Mouse (Mus musculus): ENCODE data around the gene Atp13a4. TPM values are rescaled to one million over a fixed set of nuclear protein-coding genes. Genes with fewer than 3 reads are reported as not detected.

Gene Atp13a4
- polyA plus RNA-seq, 1 experiment = 0.18 TPM

GRCm38 (mm10) chr16:29456851-29457250, 87.8 kb downstream of the Atp13a4 start:
- no peak overlapping the region for H3K4me3 ChIP-seq (ENCODE audit: control insufficient read depth, insufficient read depth, low read length)
- H3K27me3 ChIP-seq (ENCODE audit: control insufficient read depth, insufficient read depth, low read length) = no peaks in the 10 kb centered on the region
- no peaks in the 10 kb centered on the region for H3K36me3 ChIP-seq (ENCODE audit: control insufficient read depth, insufficient read depth, low read length)
- no peaks in the 10 kb centered on the region for H3K4me1 ChIP-seq (replicated peaks; ENCODE audit: control insufficient read depth, insufficient read depth, low read length)
- 91% methylated on average over 2 of the region's 2 CpGs for WGBS
- no peak for DNase-seq
- H3K27ac ChIP-seq (ENCODE audit: control insufficient read depth, insufficient read depth, low read length) = no peak overlapping the region
- TF ChIP-seq POLR2A (IDR thresholded peaks at IDR 0.05; ENCODE audit: control insufficient read depth, extremely low read depth, insufficient read depth, low read length, poor library complexity) (no peak), CTCF (IDR thresholded peaks at IDR 0.05; ENCODE audit: borderline replicate concordance, control insufficient read depth, extremely low read depth, insufficient read depth, low read length, poor library complexity) (no peak)

GRCm38 (mm10) chr16:29453282-29453681, 91.4 kb downstream of the Atp13a4 start:
- Histone ChIP-seq H3K36me3 (ENCODE audit: control insufficient read depth, insufficient read depth, low read length) (no peaks in the 10 kb centered on the region), H3K27ac (ENCODE audit: control insufficient read depth, insufficient read depth, low read length) (no peak overlapping the region), H3K4me3 (ENCODE audit: control insufficient read depth, insufficient read depth, low read length) (no peak overlapping the region), H3K4me1 (replicated peaks; ENCODE audit: control insufficient read depth, insufficient read depth, low read length) (no peaks in the 10 kb centered on the region), H3K27me3 (ENCODE audit: control insufficient read depth, insufficient read depth, low read length) (no peaks in the 10 kb centered on the region)
- no peak for DNase-seq
- no peak for TF ChIP-seq CTCF (IDR thresholded peaks at IDR 0.05; ENCODE audit: borderline replicate concordance, control insufficient read depth, extremely low read depth, insufficient read depth, low read length, poor library complexity)
- no peak for TF ChIP-seq POLR2A (IDR thresholded peaks at IDR 0.05; ENCODE audit: control insufficient read depth, extremely low read depth, insufficient read depth, low read length, poor library complexity)
- WGBS = 57% methylated on average over 6 of the region's 6 CpGs

- DNase-seq = no peak
- H3K4me1 ChIP-seq (replicated peaks; ENCODE audit: control insufficient read depth, insufficient read depth, low read length) = no peaks in the 10 kb centered on the region
- H3K27me3 ChIP-seq (ENCODE audit: control insufficient read depth, insufficient read depth, low read length) = no peaks in the 10 kb centered on the region
- no peaks in the 10 kb centered on the region for H3K36me3 ChIP-seq (ENCODE audit: control insufficient read depth, insufficient read depth, low read length)
- 25% methylated on average over 3 of the region's 3 CpGs for WGBS
- no peak overlapping the region for H3K27ac ChIP-seq (ENCODE audit: control insufficient read depth, insufficient read depth, low read length)
- H3K4me3 ChIP-seq (ENCODE audit: control insufficient read depth, insufficient read depth, low read length) = no peak overlapping the region
- TF ChIP-seq CTCF (IDR thresholded peaks at IDR 0.05; ENCODE audit: borderline replicate concordance, control insufficient read depth, extremely low read depth, insufficient read depth, low read length, poor library complexity) (no peak), POLR2A (IDR thresholded peaks at IDR 0.05; ENCODE audit: control insufficient read depth, extremely low read depth, insufficient read depth, low read length, poor library complexity) (no peak)
These were observed 93.0 kb downstream of the Atp13a4 start for GRCm38 (mm10) chr16:29451706-29452105.

DNA sequence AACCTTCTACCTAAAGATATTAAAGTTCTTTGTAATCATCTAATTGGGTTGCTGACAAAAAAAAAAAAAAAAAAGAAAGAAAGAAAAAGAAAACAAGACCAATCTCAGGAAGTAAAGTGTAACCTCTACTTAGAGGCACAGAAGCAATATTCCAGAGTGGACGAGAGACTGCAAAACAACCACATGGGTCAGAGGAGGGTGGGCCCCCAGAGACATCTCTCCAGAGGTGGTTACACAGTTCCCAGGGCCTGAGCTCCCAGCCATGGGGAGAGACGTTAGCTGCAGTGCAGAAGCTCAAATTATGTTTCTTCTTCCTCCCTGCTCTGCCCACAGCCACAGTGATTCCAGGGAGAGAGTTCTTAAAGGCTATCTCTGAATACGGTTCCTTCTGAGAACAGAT, 102.5 kb downstream of the Atp13a4 start:
- Histone ChIP-seq H3K36me3 (ENCODE audit: control insufficient read depth, insufficient read depth, low read length) (no peaks in the 10 kb centered on the region), H3K4me3 (ENCODE audit: control insufficient read depth, insufficient read depth, low read length) (no peak overlapping the region), H3K4me1 (replicated peaks; ENCODE audit: control insufficient read depth, insufficient read depth, low read length) (no peaks in the 10 kb centered on the region), H3K27me3 (ENCODE audit: control insufficient read depth, insufficient read depth, low read length) (no peaks in the 10 kb centered on the region), H3K27ac (ENCODE audit: control insufficient read depth, insufficient read depth, low read length) (no peak overlapping the region)
- 73% methylated on average over 3 of the region's 3 CpGs for WGBS
- no peak for TF ChIP-seq POLR2A (IDR thresholded peaks at IDR 0.05; ENCODE audit: control insufficient read depth, extremely low read depth, insufficient read depth, low read length, poor library complexity)
- no peak for TF ChIP-seq CTCF (IDR thresholded peaks at IDR 0.05; ENCODE audit: borderline replicate concordance, control insufficient read depth, extremely low read depth, insufficient read depth, low read length, poor library complexity)
- DNase-seq = no peak

DNA sequence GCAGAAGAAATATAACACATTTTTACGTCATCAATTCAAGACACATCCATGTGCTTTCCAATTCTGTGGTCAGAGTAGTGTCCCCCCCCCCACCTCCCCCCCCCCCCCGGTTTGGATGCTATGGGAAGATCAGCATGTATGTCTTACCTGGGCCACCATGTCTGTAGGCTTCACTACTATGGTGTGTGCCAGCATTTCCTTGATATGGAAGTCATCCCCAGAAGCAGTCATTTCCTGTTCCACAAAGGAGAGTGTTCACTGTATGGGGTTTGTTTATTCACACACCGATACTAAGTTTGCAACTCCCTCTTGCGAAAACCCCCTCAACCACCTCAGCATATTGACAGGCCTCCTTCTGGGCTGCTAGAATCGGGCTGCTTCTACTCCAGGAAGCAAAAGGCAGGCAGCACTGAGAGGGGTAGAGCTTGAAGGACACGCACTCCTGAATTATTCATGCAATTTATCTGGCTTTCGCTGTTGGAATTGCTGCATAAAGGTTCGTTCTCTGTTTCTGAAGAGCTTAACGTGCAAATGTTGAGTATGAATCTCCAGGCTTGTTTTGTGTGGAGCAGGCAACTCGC, 103.2 kb downstream of the Atp13a4 start:
- WGBS = 73% methylated on average over 10 of the region's 10 CpGs
- no peak for DNase-seq
- Histone ChIP-seq H3K27me3 (ENCODE audit: control insufficient read depth, insufficient read depth, low read length) (no peaks in the 10 kb centered on the region), H3K4me3 (ENCODE audit: control insufficient read depth, insufficient read depth, low read length) (no peak overlapping the region), H3K27ac (ENCODE audit: control insufficient read depth, insufficient read depth, low read length) (no peak overlapping the region), H3K4me1 (replicated peaks; ENCODE audit: control insufficient read depth, insufficient read depth, low read length) (no peaks in the 10 kb centered on the region), H3K36me3 (ENCODE audit: control insufficient read depth, insufficient read depth, low read length) (no peaks in the 10 kb centered on the region)
- no peak for TF ChIP-seq CTCF (IDR thresholded peaks at IDR 0.05; ENCODE audit: borderline replicate concordance, control insufficient read depth, extremely low read depth, insufficient read depth, low read length, poor library complexity)

DNA sequence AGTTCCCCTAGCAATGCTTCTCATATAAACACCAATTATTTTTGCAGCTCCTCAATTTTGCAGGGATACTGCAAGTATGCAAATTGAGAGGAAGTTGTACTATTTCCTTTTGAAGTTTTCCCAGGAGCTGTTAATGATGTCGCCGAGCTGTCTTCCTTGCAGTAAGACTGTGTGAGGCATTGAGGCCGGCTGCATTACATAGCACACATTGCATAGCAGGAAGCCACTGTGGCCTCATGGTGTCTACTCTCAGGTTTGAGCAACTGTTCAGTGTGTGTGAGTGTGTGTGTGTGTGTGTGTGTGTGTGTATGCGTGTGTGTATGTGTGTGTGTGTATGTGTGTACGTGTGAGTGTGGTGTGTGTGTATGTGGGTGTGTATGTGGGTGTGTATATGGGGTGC, 106.6 kb downstream of the Atp13a4 start:
- 72% methylated on average over 5 of the region's 5 CpGs for WGBS
- Histone ChIP-seq H3K27me3 (ENCODE audit: control insufficient read depth, insufficient read depth, low read length) (no peaks in the 10 kb centered on the region), H3K27ac (ENCODE audit: control insufficient read depth, insufficient read depth, low read length) (no peak overlapping the region), H3K36me3 (ENCODE audit: control insufficient read depth, insufficient read depth, low read length) (no peaks in the 10 kb centered on the region), H3K4me1 (replicated peaks; ENCODE audit: control insufficient read depth, insufficient read depth, low read length) (no peaks in the 10 kb centered on the region), H3K4me3 (ENCODE audit: control insufficient read depth, insufficient read depth, low read length) (no peak overlapping the region)
- no peak for TF ChIP-seq CTCF (IDR thresholded peaks at IDR 0.05; ENCODE audit: borderline replicate concordance, control insufficient read depth, extremely low read depth, insufficient read depth, low read length, poor library complexity)
- TF ChIP-seq POLR2A (IDR thresholded peaks at IDR 0.05; ENCODE audit: control insufficient read depth, extremely low read depth, insufficient read depth, low read length, poor library complexity) = no peak
- DNase-seq = no peak

- WGBS = 67% methylated on average over 6 of the region's 6 CpGs
These were observed 108.9 kb downstream of the Atp13a4 start for GRCm38 (mm10) chr16:29435746-29436145.

More at GRCm38 (mm10) chr16:29435746-29436145, 108.9 kb downstream of the Atp13a4 start:
- no peaks in the 10 kb centered on the region for H3K27me3 ChIP-seq (ENCODE audit: control insufficient read depth, insufficient read depth, low read length)
- no peak overlapping the region for H3K4me3 ChIP-seq (ENCODE audit: control insufficient read depth, insufficient read depth, low read length)
- DNase-seq = no peak
- H3K36me3 ChIP-seq (ENCODE audit: control insufficient read depth, insufficient read depth, low read length) = no peaks in the 10 kb centered on the region
- no peaks in the 10 kb centered on the region for H3K4me1 ChIP-seq (replicated peaks; ENCODE audit: control insufficient read depth, insufficient read depth, low read length)
- H3K27ac ChIP-seq (ENCODE audit: control insufficient read depth, insufficient read depth, low read length) = no peak overlapping the region
- no peak for TF ChIP-seq POLR2A (IDR thresholded peaks at IDR 0.05; ENCODE audit: control insufficient read depth, extremely low read depth, insufficient read depth, low read length, poor library complexity)
- TF ChIP-seq CTCF (IDR thresholded peaks at IDR 0.05; ENCODE audit: borderline replicate concordance, control insufficient read depth, extremely low read depth, insufficient read depth, low read length, poor library complexity) = no peak
